Mouse (Mus musculus): ENCODE measurements around the gene Cadm1.

The Cadm1 gene

DNA sequence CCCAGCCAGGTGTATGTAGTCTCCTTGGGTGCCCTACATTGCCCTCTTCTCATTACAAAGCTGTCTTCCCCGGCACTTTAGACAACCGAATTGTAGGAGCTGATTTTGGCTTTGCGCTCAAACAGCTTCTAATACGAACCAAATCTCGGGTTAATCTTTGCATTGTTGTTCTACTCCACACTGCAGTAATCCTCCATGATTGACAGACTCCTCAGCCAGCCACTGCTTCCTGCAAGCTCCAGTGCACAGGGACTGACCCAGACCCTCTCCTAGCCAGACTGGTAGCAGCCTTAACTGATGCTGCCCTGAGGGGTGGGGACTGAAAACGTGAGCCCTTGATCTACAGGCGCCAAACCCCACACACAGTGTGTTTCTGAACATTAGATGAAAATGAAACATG is 275.7 kb downstream of the Cadm1 start:
- no peak for DNase-seq

DNA sequence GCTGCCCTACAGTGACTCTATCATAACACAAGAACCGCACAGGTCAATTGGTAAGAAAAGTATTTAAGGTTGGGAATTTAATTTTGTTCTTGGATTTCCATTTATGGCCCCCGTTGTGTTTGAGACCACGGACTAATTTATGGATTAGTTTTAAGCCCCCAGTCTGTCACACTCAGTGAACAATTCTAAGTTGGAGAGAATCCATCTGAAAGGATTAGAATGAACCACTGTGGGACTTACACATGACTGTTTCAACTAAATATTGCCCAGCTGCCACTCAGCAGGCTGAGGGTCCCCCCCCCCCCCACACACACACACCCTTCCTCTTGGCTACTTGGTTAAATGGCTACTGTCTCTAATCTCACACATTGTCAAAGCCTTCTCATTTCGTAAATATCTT is 295.7 kb downstream of the Cadm1 start:
- no peak for DNase-seq

DNA sequence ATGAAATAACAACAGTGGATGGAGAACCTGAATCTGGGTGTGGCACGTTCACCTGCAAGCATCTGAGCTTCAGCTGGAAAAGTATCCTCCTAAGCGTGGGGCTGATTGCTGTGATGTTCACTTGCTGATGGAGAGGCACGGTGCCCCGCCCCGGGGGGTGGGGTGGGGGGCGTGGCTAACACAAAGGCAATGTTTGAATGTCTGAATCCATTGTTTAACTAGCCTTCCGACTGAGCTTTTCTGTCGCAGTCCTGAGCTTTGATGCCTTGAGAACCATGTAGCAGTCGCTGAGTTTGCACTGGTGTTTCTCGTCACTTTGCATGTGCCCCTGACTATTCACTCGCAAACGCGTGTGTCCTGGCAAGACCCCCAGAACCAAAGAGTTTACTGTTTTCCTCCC is 298.8 kb downstream of the Cadm1 start:
- peak; percentile 46 to 55 for DNase-seq

DNA sequence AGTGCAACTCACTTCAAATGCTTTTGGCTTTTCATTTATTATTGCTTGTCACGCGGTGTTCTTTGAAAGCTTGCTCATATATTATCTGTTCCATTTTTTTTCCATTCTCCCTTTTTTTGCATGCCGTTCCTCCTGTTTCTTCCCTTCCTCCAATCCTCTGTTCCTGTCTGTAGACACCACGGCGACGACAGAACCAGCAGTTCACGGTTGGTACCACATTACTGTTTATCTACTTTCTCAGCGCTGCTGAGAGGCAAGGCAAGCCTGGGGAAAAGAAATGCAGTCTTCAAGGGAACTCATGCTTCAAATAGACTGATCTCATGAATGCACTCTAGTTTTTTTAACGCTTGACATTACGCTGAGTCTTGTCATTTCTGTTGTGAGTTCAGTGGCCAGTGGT is 299.2 kb downstream of the Cadm1 start:
- DNase-seq = no peak

DNA sequence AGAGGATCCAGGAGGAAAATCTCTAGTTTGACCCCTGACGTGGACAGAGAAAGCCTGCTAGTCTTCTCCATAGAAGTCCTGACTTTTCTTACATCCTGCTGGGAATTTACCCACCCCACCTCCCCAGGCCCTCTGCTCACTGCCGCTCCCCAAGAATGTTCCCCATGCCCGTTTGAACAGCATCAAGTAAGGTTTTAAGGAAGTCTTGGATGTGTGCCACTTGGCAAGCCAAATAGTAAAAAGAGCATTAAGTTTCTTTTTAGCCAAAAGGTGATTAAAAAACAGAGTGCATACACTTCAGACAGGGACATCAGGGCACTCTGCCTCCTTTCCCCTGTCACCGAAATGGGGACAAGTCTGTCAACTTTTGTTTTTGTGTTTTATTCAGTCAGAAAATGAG is 299.9 kb downstream of the Cadm1 start:
- no peak for DNase-seq

DNA sequence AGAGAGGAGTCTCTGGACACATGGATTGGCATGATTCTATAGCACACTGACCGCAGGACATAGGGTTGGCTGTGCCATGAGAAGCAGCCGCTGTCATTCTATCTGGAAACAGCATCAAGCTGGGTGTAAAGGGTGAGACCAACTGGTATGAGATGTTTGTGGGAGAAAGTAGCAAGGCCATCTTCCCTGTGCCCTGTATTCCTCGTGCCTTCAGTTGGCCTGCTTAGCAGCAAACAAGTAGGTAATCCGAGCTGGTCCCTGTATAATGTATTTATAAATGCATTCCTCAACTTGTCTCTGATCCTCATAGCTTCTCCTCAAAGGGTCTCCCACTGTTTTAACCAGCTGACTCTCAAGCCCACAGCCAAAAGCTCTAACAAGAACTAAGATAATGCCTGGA is 301.4 kb downstream of the Cadm1 start:
- no peak for DNase-seq

DNA sequence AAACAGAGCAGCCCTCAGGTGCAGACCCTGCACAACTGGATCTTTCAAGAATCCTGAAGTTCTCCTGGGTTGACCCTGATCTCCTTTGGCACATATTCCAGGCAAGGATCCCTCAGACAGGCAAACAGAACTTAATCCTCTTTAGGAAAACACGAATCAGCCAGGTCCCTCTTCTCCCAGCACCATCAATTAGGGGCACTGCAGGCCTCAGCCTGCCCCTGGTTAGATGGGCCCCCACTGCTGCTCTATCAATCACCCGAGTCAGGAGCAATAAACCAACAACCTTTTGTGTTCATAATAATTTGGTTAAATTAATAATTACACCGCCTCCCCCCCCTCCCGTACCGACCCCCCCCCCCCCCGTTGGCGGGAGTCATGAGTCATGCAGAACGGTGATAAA is 308.2 kb downstream of the Cadm1 start:
- no peak for DNase-seq

DNA sequence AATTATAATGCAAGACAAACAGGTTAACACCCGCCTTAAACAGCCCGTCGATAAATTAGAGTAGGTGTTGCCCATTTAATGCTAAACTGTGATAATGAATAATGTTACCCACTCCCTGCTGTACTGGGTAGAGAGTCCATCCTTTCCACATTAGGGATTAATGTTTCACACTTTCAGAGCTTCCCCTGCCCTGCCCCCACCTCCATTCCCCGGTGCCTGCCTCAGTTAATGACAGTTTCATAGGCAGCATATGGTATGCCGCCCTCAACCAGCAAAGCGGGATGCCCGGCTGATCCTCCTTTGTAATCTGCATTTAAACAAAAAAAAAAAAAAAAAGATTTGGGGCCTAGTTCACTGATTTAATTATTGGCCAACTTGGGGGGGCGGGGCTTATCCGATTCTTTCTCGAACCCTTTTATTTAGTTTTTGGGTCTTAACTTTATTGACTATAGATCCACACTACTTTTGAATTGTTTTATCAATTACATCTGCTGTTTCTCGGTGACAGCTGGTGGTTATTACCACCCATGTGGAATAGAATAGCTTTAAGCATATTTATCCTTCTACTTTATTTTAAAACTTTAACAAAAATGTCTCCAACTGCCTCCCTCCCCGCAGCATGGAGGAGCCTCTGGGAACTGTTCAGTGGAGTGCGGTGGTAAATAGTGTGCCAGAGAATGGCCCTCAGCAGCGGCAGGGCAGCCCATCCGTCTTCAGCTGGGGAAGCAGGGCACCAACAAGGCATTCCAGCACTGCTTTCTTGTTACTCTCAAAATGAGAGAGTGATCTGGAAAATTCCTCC is 309.1 kb downstream of the Cadm1 start:
- DNase-seq = no peak

DNA sequence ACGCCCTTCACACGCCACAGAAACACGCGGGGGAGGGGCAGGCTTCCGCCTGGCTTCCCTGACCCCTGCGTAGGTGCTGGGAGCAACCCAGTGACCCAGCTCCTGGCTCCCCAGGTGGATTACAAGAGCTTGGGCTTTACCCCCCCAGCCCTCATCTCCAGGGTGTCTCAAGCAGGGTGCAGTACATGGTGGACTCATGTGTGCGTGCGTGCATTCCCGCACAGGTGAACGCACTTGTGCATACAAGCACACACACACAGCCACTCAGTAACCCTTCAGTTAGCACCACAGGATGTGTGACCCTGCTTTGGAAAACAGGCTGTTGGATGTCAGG is 309.7 kb downstream of the Cadm1 start:
- DNase-seq = no peak

DNA sequence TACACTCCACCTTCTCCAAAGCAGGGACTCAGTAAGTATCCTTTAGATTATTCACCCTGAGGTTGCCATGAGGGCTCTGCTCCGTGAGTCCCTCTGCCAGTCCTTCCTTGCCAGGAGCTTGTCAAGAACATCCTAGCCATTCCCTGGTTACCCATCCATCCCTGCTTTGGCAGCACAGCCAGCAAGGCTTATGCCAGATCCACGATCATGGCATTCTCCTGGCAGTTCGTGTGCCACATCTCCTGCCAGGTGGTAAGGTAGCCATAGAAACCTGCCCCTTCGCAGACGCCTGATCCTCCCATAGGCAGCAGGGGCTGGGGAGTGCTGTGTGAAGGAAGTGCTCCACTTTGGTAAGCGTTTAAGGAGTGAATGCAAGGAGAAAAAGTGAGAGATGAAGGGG is 313.4 kb downstream of the Cadm1 start:
- no peak for DNase-seq

DNA sequence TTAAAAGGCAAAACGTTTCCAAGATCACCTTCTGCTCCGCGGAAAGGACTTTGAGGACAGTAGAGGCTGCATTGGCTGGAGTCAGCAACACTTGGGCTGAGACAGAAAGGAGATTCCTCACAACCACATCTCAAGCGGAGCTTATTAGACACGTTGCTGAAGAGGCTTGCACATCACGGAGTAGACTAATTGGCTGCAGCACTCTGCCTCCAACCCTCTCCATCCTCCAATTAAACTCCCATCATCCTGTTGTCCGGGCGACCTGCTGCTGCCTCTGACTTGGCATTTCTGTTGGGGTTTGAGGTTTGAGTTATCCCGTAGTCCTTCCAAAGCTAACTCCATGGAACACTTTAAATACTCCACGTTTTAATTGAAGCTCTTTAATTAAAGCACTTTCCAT is 316.3 kb downstream of the Cadm1 start:
- no peak for DNase-seq

DNA sequence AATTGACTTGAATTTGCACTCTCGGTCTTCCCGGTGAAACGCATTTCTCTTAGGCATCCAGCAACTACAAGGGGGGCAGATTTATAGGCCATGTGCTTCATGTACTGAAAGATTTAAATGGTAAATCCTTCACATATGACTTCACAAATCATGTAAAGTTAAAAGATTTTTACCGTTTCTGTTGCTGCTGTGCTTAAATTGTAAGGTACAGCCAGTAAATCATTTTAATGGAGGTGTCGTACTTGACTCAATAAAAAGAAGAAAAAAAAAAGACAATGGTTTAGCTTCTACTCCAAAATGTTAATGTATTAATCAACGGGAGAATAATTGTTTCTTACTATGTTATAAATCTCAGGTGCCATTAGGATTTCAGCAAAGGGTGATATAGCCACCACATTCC is 317.0 kb downstream of the Cadm1 start:
- DNase-seq = no peak

DNA sequence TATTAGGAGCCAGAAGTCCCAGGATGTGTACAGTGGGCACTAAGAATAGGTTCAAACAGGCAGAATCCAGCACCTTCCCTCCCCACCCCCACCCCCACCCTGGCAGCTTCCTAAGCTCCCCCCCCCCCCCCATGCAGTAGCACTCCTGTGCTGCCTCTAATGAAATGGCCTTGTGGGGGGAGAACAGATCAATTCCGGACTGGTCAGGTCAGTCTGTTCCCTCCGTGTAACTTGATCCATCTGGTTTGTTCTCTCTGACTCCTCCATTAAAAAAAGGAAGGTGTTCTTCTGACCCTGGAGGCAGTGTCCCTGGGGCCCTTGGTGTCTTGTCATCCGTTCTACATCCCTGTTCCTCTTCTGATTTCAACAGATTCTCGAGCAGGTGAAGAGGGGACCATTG is 317.8 kb downstream of the Cadm1 start:
- DNase-seq = no peak

DNA sequence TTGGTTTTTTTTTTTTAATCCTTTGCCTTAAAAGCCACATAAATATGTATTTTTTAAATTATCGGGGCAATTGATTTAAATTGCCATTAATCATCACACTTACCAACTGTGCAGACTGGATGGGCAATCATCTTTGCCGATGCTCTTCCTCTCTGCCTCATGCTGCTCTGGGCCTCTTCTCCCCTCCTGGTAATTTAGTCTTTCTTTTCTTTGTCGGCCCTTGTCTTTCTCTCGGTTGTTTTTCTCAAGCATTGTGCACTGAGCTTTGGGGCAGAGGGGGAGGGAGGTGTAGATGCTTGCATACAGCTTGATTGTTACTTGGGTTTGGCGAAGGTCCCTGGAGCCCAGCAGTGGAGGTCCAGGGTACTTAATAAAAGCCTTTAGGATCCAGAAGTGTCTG is 318.8 kb downstream of the Cadm1 start:
- DNase-seq = no peak

DNA sequence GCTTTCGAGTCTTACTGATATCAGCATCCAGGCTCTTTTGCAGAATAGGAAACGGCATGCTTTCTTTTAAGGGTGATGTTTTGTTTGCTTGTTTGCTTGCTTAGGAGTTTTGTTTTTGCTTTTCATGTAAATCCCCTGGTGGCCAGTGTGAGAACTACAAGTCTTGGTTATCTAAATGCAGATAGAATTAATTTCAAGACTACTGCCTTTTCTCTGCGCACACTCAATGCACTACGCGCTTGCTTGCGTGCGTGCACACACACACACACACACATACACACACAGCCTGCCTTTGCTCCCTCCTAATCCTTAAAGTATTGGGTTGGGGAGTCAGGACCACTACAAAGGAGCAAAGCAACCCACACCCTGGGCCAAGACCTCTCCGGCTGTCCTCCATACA is 326.3 kb downstream of the Cadm1 start:
- DNase-seq = peak in 1 of 2 experiments; percentile 11

DNA sequence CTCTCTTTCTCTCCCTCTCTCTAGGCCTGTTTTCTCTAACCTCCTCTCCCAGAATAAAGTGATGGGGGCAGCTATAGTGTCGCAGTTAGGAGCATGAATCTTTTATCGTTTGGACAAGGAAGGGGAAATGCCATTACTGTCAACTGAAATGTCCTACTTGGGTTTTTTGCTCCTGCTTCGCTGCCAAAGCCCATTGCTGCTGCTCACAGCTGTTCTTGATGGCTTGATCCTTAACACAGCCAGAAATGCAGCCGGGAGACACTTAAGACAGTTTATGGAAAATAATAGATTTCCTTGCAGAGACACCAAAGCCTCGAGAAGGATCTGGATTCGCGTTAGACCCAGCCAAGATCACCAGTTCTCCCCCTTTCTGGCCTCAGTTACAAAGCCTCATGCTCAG is 327.3 kb downstream of the Cadm1 start:
- DNase-seq = peak in 1 of 2 experiments; percentile 53

DNA sequence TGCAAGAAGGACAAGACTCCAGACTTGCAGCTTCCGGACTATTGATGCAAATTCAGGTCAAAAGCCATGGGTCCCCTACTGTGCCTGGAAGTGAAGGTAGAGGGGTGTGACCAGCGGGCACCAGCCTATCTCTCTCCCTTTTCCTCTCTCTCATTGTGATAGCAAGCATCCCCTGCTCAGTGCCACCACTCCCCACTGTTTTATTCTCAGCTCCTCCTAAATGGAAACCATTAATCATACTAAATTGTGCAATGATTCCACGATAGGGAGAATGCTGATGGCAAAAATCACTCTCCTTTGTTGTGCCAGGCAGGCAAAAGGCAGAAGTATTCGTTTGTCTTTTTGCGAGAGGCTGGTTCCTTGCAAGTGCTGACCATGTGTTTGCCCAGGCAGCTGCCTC is 328.2 kb downstream of the Cadm1 start:
- DNase-seq = no peak

DNA sequence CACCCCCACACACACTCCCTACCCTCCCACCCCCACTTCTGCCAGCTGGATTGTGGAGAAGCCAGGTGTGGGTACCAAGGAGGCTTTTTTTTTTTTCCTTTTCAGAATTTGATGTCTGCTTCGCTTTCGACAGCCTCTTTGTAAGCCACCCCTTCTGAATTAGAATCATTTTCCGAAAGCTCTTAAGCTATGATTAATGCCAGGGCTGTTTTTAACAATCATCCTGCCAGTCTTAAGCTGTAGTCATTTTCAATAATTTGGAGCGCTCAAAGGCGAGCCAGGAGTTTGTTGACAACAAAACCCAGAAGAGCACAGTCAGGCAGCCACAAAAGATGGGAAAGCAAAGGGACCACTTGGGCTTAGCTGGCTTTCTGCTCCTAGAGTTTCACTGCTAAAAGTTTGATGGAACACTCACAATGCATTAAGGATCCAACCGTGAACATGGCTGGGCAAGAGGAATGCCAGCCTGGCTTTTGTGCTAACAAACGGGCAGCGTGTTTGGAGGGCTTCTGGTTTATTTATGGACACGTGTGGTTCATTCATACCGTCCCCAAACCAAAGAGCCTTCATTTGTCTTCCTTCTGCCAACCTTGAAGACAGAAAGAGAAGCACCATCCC is 328.9 kb downstream of the Cadm1 start:
- DNase-seq = no peak

DNA sequence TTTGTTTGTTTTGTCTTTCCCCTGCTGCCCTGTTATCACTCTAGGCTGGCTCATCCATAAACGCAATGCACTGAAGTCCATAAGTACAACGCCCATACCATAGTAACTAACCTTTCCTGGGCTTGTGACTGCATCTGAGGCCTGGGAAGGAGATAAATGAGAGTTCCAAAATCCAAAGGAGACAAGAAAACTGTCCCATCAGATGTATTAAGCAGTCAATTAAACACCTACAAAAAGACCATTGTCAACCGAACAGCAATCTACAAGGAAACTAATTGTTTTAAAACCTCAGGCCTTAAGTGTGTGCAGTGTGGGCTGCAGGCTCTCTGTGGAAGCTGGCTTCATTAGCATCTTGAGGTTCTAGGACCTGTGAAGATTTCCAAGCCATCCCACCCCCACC is 331.0 kb downstream of the Cadm1 start:
- no peak for DNase-seq

DNA sequence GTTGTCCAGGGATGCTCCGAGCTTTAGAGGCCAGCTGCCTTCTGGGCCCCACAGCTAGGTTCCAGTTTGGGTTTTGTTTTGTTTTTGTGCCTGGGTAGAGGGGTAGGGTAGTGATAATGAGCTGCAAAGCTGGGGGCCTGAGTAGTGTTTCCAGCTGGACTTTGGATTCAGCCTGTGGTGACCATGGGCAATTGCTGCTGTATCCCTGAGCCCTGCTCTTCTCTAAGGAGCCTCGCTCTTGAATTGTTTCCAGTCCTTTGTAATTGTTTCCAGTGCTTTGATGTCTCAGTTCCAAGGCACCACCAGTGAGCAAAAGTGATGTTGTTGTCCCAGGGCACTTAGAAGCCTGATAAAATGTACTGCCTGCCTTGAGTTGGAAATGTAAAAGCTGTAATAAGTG is 331.8 kb downstream of the Cadm1 start:
- DNase-seq = peak in 1 of 2 experiments; percentile 50

DNA sequence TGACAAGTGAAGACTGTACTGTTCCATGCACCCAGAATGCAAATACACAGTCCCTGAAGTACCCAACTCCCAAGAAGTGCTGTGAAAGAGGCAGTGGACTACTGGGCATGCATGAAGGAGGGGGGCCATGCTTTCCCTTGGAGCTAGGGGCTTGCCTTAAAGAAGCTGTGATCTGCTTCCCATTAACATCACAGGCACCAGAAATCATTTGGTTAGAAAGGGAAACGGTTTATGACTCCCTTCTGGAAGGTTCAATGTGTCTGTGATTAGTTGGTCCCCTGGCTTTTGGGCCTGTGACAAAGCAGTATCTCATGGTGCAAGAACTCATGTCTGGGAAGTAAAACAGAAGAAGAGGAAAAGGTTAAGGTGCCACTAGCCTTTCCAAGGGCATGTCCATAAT is 336.0 kb downstream of the Cadm1 start:
- no peak for DNase-seq

DNA sequence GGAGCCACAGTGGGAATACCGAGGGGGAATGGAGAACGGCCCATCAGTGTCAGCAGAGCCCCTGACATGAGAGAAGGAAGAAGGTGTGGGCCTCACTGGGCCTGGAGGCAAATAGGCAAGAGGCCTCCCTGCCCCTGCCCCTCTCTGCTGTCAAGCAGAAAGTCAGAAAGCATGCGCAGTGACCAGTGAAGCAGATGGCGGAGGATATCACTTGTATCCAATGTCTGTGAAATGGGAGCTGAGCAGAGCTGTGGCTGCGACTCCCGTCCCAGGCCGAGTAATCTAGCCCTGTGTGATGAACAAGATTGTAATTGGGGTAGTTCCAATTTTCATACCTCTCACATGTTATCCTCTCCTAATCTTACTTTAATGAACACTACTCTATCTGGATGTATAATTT is 337.5 kb downstream of the Cadm1 start:
- DNase-seq = no peak

DNA sequence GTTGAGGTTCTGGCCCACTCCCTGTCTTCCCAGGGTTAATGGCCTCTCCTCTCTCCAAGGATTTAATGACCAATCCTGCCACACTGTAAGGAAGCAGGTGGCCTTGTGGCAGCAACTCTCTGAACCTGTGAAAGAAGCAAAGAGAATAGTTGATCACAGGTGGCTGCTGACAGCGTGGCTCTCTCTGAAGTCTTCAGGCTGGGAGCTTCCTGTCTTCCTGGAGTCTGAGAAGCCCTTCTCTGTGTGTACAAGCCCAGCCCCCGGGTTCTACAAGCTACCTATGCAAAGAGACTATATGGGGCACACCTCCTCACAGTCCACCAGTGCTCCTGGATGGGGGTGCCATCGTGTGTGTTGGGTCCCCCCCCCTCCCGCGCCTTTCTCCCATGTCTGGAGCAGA is 339.7 kb downstream of the Cadm1 start:
- DNase-seq = no peak

DNA sequence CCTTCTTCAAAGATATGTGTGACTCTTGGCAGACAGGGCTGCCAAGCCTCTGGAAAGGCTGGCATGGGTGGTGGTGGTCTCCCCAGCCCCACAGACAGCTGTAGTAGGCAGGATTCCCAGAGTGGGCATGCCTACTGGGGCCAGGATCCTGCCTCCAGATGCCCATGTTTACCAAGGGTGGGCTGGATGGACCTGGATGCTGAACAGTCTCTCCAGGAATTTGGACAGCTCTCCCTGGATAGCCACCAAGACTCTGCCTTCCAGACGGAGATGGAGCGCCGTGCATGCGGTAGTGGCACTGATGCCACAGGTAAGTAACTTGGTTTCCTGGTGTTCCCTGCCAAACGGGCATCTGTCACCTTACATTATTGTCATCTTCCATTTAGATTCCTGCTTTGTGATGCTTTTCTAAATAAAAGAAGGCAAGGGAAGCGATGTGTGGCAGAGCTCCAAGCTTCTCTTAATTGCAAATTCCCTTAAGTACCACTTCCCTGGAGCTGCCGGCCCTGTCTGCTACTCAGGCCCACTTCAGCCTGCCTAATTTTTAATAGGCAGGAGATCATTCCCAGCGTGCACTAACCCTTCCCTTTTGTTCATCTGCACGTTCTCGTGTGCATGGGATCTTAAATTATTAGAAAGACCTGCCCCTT is 346.7 kb downstream of the Cadm1 start:
- no peak for DNase-seq

DNA sequence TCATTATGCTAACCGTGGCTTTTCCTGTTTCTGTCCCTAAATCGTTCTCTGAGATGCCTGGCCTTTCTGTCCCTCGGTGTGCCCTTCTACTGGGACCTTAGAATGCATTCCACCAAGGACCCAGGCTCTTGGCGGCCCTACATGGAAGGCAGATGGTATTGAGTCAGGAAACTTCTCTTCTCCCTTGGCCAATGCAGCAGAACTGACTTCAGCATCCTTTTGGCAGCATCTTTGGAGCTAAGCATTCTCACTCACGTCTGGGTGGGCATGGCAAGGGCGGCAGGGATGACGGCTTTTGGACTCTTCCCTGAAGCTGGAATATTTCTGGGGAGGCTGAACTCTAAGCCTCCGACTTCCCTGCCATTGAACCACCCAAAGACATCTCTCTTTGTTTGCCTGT is 350.2 kb downstream of the Cadm1 start:
- DNase-seq = no peak

Data from lung, postnatal 4 days (tissue).